Mouse (Mus musculus) G1E (cell line): ENCODE measurements at regions not wholly inside any gene's neighbourhood (a gene's known extent, or its start where the extent isn't known, plus 50 kb on each side); places are given as distances from the start of the nearest gene placed in this dataset.

Experiments
- ATAC-seq: 2 replicates; pipeline ENCODE4 v1.8.0; 2016; ENCODE audit warnings: mild to moderate bottlenecking; ENCODE audit not compliant: insufficient number of reproducible peaks, poor library complexity, low FRiP score, severe bottlenecking; ENCODE audit errors: extremely low read depth
- DNase-seq: peaks from one replicate; pipeline ENCODE4 v3.0.0; 2012; ENCODE audit warnings: low spot score
- H3K27me3 ChIP-seq: 2 replicates; pipeline ENCODE4 v1.6.1; 2012; ENCODE audit warnings: mild to moderate bottlenecking, low read length, inconsistent platforms; ENCODE audit not compliant: insufficient read depth
- H3K36me3 ChIP-seq: replicated peaks from 2 replicates; pipeline ENCODE3; 2012; ENCODE audit warnings: mild to moderate bottlenecking, inconsistent platforms
- H3K4me1 ChIP-seq: 2 replicates; pipeline ENCODE4 v1.6.1; 2012; ENCODE audit warnings: low read depth, low read length, inconsistent platforms, mixed read lengths; ENCODE audit not compliant: insufficient read depth
- H3K4me3 ChIP-seq: 2 replicates; pipeline ENCODE4 v1.5.1; 2012; ENCODE audit warnings: low read depth, mild to moderate bottlenecking, inconsistent platforms, low read length, moderate library complexity, mixed read lengths
- H3K9me3 ChIP-seq: replicated peaks from 2 replicates; pipeline ENCODE4 v1.6.1; 2012; ENCODE audit warnings: inconsistent platforms
- CTCF ChIP-seq: IDR thresholded peaks from 2 replicates; pipeline ENCODE4 v1.5.1; 2012; ENCODE audit warnings: low read depth, low read length, inconsistent platforms, mixed read lengths
- GATA1 ChIP-seq: IDR thresholded peaks from 2 replicates; pipeline ENCODE4 v1.6.1; 2012; ENCODE audit warnings: borderline replicate concordance, low read length, inconsistent platforms, mixed read lengths
- GATA2 ChIP-seq: IDR thresholded peaks from 2 replicates; pipeline ENCODE4 v1.6.1; 2012; ENCODE audit warnings: low read depth, low read length, inconsistent platforms, borderline replicate concordance
- POLR2AphosphoS5 ChIP-seq: IDR thresholded peaks from 2 replicates; pipeline ENCODE4 v1.6.1; 2012; ENCODE audit warnings: low read depth, low read length, inconsistent platforms; ENCODE audit not compliant: insufficient replicate concordance
- TAL1 ChIP-seq: conservative IDR thresholded peaks from 2 replicates; pipeline ENCODE4 v1.6.1; 2012; ENCODE audit warnings: low read depth, low read length, inconsistent platforms, mixed read lengths

DNA sequence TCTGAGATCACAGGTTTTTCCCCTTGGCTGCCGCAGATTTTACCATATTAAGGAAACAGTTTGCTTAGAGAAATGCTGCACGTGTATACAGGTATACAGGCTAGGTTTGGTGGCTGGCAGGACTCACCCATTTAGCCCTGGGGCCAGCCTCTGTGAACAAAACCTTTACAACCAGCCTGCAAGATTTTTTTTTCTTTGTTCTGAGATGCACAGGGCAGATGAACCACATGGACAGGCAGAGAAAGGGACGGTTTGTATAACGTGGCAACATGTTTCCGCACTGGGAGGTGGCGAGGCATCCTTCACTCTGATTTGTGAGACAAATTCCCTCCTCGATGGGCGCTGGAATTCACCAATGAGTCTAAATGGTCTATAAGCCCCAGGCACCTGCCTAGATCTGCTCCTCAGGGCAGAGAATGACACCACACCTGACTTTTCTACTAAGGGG is 66.1 kb upstream of the Lyplal1 start:
- H3K27me3 ChIP-seq, result no peaks in the 10 kb centered on the region
- H3K36me3 ChIP-seq, result no peaks in the 10 kb centered on the region
- no peaks in the 10 kb centered on the region for H3K4me1 ChIP-seq
- ATAC-seq (no peak), DNase-seq (no peak)
- H3K9me3 ChIP-seq, result peaks cover 32% of the 10 kb centered on the region
- no peak overlapping the region for H3K4me3 ChIP-seq
- TF ChIP-seq CTCF (no peak), GATA1 (no peak), POLR2AphosphoS5 (no peak), TAL1 (no peak), GATA2 (no peak)

GRCm38 (mm10) chr1:186182498-186183203 is 65.5 kb upstream of the Lyplal1 start:
- Histone ChIP-seq H3K4me3 (no peak overlapping the region), H3K9me3 (peaks cover 30% of the 10 kb centered on the region), H3K4me1 (no peaks in the 10 kb centered on the region), H3K36me3 (no peaks in the 10 kb centered on the region), H3K27me3 (no peaks in the 10 kb centered on the region)
- ATAC-seq (peak; percentile 54; the same call in 1 of the 2 replicates), DNase-seq (no peak)
- TF ChIP-seq GATA1 (no peak), CTCF (no peak), GATA2 (no peak), POLR2AphosphoS5 (no peak)

GRCm38 (mm10) chr1:186177019-186177418 is 59.9 kb upstream of the Lyplal1 start:
- no peaks in the 10 kb centered on the region for H3K27me3 ChIP-seq
- no peak for ATAC-seq
- no peak overlapping the region for H3K4me3 ChIP-seq
- no peaks in the 10 kb centered on the region for H3K4me1 ChIP-seq
- TF ChIP-seq GATA2 (no peak), POLR2AphosphoS5 (no peak), TAL1 (no peak), CTCF (no peak), GATA1 (no peak)
- H3K36me3 ChIP-seq, result no peaks in the 10 kb centered on the region
- no peak for DNase-seq
- peaks cover 28% of the 10 kb centered on the region for H3K9me3 ChIP-seq

GRCm38 (mm10) chr1:186173472-186174014 is 56.4 kb upstream of the Lyplal1 start:
- peaks cover 2% of the 10 kb centered on the region; the same call in 1 of the 2 replicates for H3K27me3 ChIP-seq
- peaks cover 33% of the 10 kb centered on the region for H3K9me3 ChIP-seq
- H3K4me3 ChIP-seq, result no peak overlapping the region
- no peak for DNase-seq
- H3K4me1 ChIP-seq, result no peaks in the 10 kb centered on the region
- TF ChIP-seq TAL1 (no peak), GATA2 (no peak), POLR2AphosphoS5 (no peak), CTCF (no peak), GATA1 (no peak)
- H3K36me3 ChIP-seq, result no peaks in the 10 kb centered on the region
- ATAC-seq, result no peak

- no peaks in the 10 kb centered on the region for H3K4me1 ChIP-seq
- H3K4me3 ChIP-seq, result no peak overlapping the region
- H3K9me3 ChIP-seq, result peaks cover 24% of the 10 kb centered on the region
- TF ChIP-seq CTCF, result no peak
- TF ChIP-seq POLR2AphosphoS5, result no peak
- no peak for TF ChIP-seq GATA2
- no peak for TF ChIP-seq GATA1
- no peak for TF ChIP-seq TAL1
- H3K36me3 ChIP-seq, result no peaks in the 10 kb centered on the region
- DNase-seq (no peak), ATAC-seq (no peak)
- H3K27me3 ChIP-seq, result peaks cover 2% of the 10 kb centered on the region; the same call in 1 of the 2 replicates
These were observed 54.6 kb upstream of the Lyplal1 start for GRCm38 (mm10) chr1:186171691-186172090.
